ENCODE assay signal across 12 mouse cellular contexts in the genomic region with DNA sequence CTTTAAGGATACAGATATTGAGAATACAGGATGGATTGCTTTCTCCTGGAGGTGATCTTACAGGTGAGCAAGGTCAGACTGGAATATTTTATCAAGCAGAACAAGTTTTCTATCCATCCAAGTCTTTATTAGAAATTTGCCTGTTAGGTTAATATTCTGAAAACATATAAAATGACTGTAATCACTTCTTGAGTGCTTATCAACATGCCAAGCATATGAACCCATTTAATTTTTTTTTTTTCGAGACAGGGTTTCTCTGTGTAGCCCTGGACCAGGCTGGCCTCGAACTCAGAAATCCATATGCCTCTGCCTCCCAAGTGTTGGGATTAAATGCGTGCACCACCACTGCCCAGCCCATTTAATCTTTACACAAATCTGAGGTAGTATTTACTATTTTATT. TPM values are rescaled to one million over a fixed set of nuclear protein-coding genes. Genes with fewer than 3 reads are reported as not detected.
DNase-seq lines count a peak whose midpoint lies in the region; ATAC-seq and TF ChIP-seq lines count a peak whose summit lies in the region.
"Had no signal": no experiment of that assay in that cellular context is flagged by ENCODE, and none has a peak within 500 bp of the region (broad histone marks: within the 10 kb centered on the region; RNA-seq: fewer than 3 reads in every experiment).

No protein-coding gene starts in this region.

- H3K9ac ChIP-seq in hindbrain, embryonic 16.5 days (ENCODE audit: low read depth, low read length): no peak overlapping the region
- peak overlapping the region; percentile 98 for H3K9ac ChIP-seq in ES-Bruce4 (ENCODE audit: low read depth, poor library complexity, severe bottlenecking)
- H3K9ac ChIP-seq in forebrain, embryonic 13.5 days: peak overlapping the region; percentile 71
- H3K9ac ChIP-seq in liver, embryonic 14.5 days (replicated peaks): peak overlapping the region; percentile 78

- H3K36me3 ChIP-seq in hindbrain, embryonic 10.5 days: no peaks in the 10 kb centered on the region
- H3K36me3 ChIP-seq in hindbrain, embryonic 16.5 days (ENCODE audit: control insufficient read depth, insufficient read depth, low read length): no peaks in the 10 kb centered on the region
- no peaks in the 10 kb centered on the region for H3K36me3 ChIP-seq in ES-Bruce4 (ENCODE audit: control insufficient read depth, insufficient read depth, low read length, poor library complexity, severe bottlenecking)
- no peaks in the 10 kb centered on the region for H3K36me3 ChIP-seq in forebrain, embryonic 13.5 days (ENCODE audit: poor library complexity, severe bottlenecking)
- H3K36me3 ChIP-seq in liver, embryonic 14.5 days (replicated peaks; ENCODE audit: control insufficient read depth, insufficient read depth, low read depth): no peaks in the 10 kb centered on the region
- H3K36me3 ChIP-seq: G1E had no signal

- TF ChIP-seq EP300 in ES-Bruce4 (IDR thresholded peaks at IDR 0.05; ENCODE audit: insufficient read depth, low read depth, low read length): no peak
- no peak for TF ChIP-seq EP300 in liver, embryonic 14.5 days (IDR thresholded peaks at IDR 0.05; ENCODE audit: low read depth)

- TF ChIP-seq POLR2A in ES-Bruce4 (IDR thresholded peaks at IDR 0.05; ENCODE audit: insufficient read depth, low read length): no peak

- H3K27ac ChIP-seq in hindbrain, embryonic 10.5 days: peak overlapping the region; percentile 94
- H3K27ac ChIP-seq in hindbrain, embryonic 16.5 days (ENCODE audit: low read depth, low read length): no peak overlapping the region
- peak overlapping the region; percentile 98 for H3K27ac ChIP-seq in ES-Bruce4 (ENCODE audit: insufficient read depth, low read length)
- peak overlapping the region; percentile 89 for H3K27ac ChIP-seq in forebrain, embryonic 13.5 days
- peak overlapping the region; percentile 100 for H3K27ac ChIP-seq in liver, embryonic 14.5 days

- TF ChIP-seq CTCF in ES-Bruce4 (IDR thresholded peaks at IDR 0.05; ENCODE audit: low read depth, low read length): no peak
- no peak for TF ChIP-seq CTCF in liver, embryonic 14.5 days (IDR thresholded peaks at IDR 0.05; ENCODE audit: low read depth)

- H3K27me3 ChIP-seq in hindbrain, embryonic 10.5 days (ENCODE audit: insufficient read depth, poor library complexity, severe bottlenecking): no peaks in the 10 kb centered on the region
- no peaks in the 10 kb centered on the region for H3K27me3 ChIP-seq in hindbrain, embryonic 16.5 days (replicated peaks; ENCODE audit: control insufficient read depth, insufficient read depth, low read length)
- no peaks in the 10 kb centered on the region for H3K27me3 ChIP-seq in ES-Bruce4 (ENCODE audit: control insufficient read depth, insufficient read depth, low read length, poor library complexity, severe bottlenecking)
- no peaks in the 10 kb centered on the region for H3K27me3 ChIP-seq in forebrain, embryonic 13.5 days
- no peaks in the 10 kb centered on the region for H3K27me3 ChIP-seq in liver, embryonic 14.5 days (ENCODE audit: control insufficient read depth, insufficient read depth, low read length)

- H3K4me2 ChIP-seq in hindbrain, embryonic 16.5 days (ENCODE audit: low read length): no peak overlapping the region; the same call in 1 of the 2 replicates
- H3K4me2 ChIP-seq in forebrain, embryonic 13.5 days: peak overlapping the region; percentile 79
- H3K4me2 ChIP-seq in liver, embryonic 14.5 days (ENCODE audit: low read depth): peak overlapping the region; percentile 72

- peak overlapping the region; percentile 56 for H3K4me3 ChIP-seq in hindbrain, embryonic 10.5 days
- H3K4me3 ChIP-seq in hindbrain, embryonic 16.5 days (ENCODE audit: low read length): no peak overlapping the region
- H3K4me3 ChIP-seq in ES-Bruce4 (ENCODE audit: low read depth, low read length): no peak overlapping the region
- peak overlapping the region; percentile 44 for H3K4me3 ChIP-seq in forebrain, embryonic 13.5 days
- peak overlapping the region; percentile 42 to 67 for H3K4me3 ChIP-seq in liver, embryonic 14.5 days (ENCODE audit: insufficient read depth in 1 of 2, low read depth in 2 of 2, low read length in 2 of 2)

- DNase-seq in hindbrain, embryonic 10.5 days (ENCODE audit: low spot score): no peak
- no peak for DNase-seq in liver, embryonic 14.5 days (ENCODE audit: low read depth in 3 of 3, low spot score in 3 of 3)
- DNase-seq in right cerebral cortex, postnatal 14 days: no peak
- DNase-seq in ovary, adult 18-20 months (ENCODE audit: low spot score): no peak
- DNase-seq in urinary bladder, adult 2 months (ENCODE audit: low spot score): no peak
- DNase-seq: kidney, adult 18-20 months; lung, postnatal 4 days; spleen, adult 18-20 months had no signal

- peaks cover 43% of the 10 kb centered on the region for H3K4me1 ChIP-seq in hindbrain, embryonic 10.5 days (replicated peaks)
- H3K4me1 ChIP-seq in hindbrain, embryonic 16.5 days (ENCODE audit: control insufficient read depth, insufficient read depth, low read depth, low read length): peaks cover 23% of the 10 kb centered on the region
- H3K4me1 ChIP-seq in ES-Bruce4 (ENCODE audit: control insufficient read depth, insufficient read depth, low read length): no peaks in the 10 kb centered on the region
- peaks cover 37% of the 10 kb centered on the region for H3K4me1 ChIP-seq in forebrain, embryonic 13.5 days
- H3K4me1 ChIP-seq in liver, embryonic 14.5 days (replicated peaks; ENCODE audit: control insufficient read depth in 2 of 2, insufficient read depth in 2 of 2, low read length in 1 of 2): peaks cover 18 to 31% of the 10 kb centered on the region in 2 experiments

- no peak for ATAC-seq in hindbrain, embryonic 16.5 days
- ATAC-seq in forebrain, embryonic 13.5 days: no peak
- no peak for ATAC-seq in liver, embryonic 14.5 days (ENCODE audit: insufficient read depth)

- H3K9me3 ChIP-seq in hindbrain, embryonic 10.5 days: no peaks in the 10 kb centered on the region
- H3K9me3 ChIP-seq in hindbrain, embryonic 16.5 days (ENCODE audit: control insufficient read depth, low read length): no peaks in the 10 kb centered on the region
- H3K9me3 ChIP-seq in ES-Bruce4 (replicated peaks; ENCODE audit: control insufficient read depth, insufficient read depth, low read length, poor library complexity, severe bottlenecking): no peaks in the 10 kb centered on the region
- no peaks in the 10 kb centered on the region for H3K9me3 ChIP-seq in forebrain, embryonic 13.5 days (replicated peaks)
- H3K9me3 ChIP-seq in liver, embryonic 14.5 days (ENCODE audit: control insufficient read depth, low read length): no peaks in the 10 kb centered on the region
- H3K9me3 ChIP-seq: G1E had no signal

- 64% methylated on average over 3 of the region's 3 CpGs for WGBS in hindbrain, embryonic 10.5 days
- 64% methylated on average over 3 of the region's 3 CpGs for WGBS in hindbrain, embryonic 16.5 days
- 58% methylated on average over 3 of the region's 3 CpGs for WGBS in forebrain, embryonic 13.5 days
- WGBS in liver, embryonic 14.5 days (ENCODE audit: insufficient replicate concordance): 22% methylated on average over 3 of the region's 3 CpGs

RNA-seq across cellular contexts. Expression of gene Hist1h2bk, which starts 1.3 kb away (rescaled TPM):
- polyA plus RNA-seq in hindbrain, embryonic 10.5 days (2016; fragmentation: Nextera tagmentation; extraction: Ambion mirVana): 6.6 and 6.9 TPM in 2 replicates
- 0.70 and 0.87 TPM in 2 replicates for polyA plus RNA-seq in hindbrain, embryonic 16.5 days (2015; fragmentation: Nextera tagmentation; extraction: Ambion mirVana)
- polyA plus RNA-seq in ES-Bruce4 (2011; ENCODE audit: insufficient read depth, insufficient read length, low read depth, missing spikeins): 54.4 and 58.6 TPM in 2 replicates
- polyA plus RNA-seq in forebrain, embryonic 13.5 days (2015; fragmentation: Nextera tagmentation; extraction: Ambion mirVana): 7.5 and 10.3 TPM in 2 replicates
- 17.7 and 25.1 TPM in 2 replicates for polyA plus RNA-seq in liver, embryonic 14.5 days (2012; rRNA removed)
- polyA plus RNA-seq in liver, embryonic 14.5 days (2014; fragmentation: Nextera tagmentation; extraction: Ambion mirVana): 1.0 and 3.1 TPM in 2 replicates
- polyA plus RNA-seq in urinary bladder, adult 2 months (2012; rRNA removed): 0.18 and 0.74 TPM in 2 replicates

RNA-seq across cellular contexts. Expression of gene Hist1h2ah, which starts 1.6 kb away (rescaled TPM):
- polyA plus RNA-seq in hindbrain, embryonic 10.5 days (2016; fragmentation: Nextera tagmentation; extraction: Ambion mirVana): 5.5 and 11.0 TPM in 2 replicates
- polyA plus RNA-seq in hindbrain, embryonic 16.5 days (2015; fragmentation: Nextera tagmentation; extraction: Ambion mirVana): not detected in 2 replicates
- 13.0 and 17.2 TPM in 2 replicates for polyA plus RNA-seq in ES-Bruce4 (2011; ENCODE audit: insufficient read depth, insufficient read length, low read depth, missing spikeins)
- polyA plus RNA-seq in forebrain, embryonic 13.5 days (2015; fragmentation: Nextera tagmentation; extraction: Ambion mirVana): 2.8 and 10.7 TPM in 2 replicates
- 8.7 and 17.9 TPM in 2 replicates for polyA plus RNA-seq in liver, embryonic 14.5 days (2012; rRNA removed)
- 12.0 TPM in 2 replicates for polyA plus RNA-seq in liver, embryonic 14.5 days (2014; fragmentation: Nextera tagmentation; extraction: Ambion mirVana)
- polyA plus RNA-seq in urinary bladder, adult 2 months (2012; rRNA removed): 0.46 TPM in 1 of 2 replicates, not detected in the other

RNA-seq across cellular contexts. Expression of gene Hist1h4i, which starts 4.2 kb away (rescaled TPM):
- 33.6 and 41.8 TPM in 2 replicates for polyA plus RNA-seq in hindbrain, embryonic 10.5 days (2016; fragmentation: Nextera tagmentation; extraction: Ambion mirVana)
- 6.5 and 6.7 TPM in 2 replicates for polyA plus RNA-seq in hindbrain, embryonic 16.5 days (2015; fragmentation: Nextera tagmentation; extraction: Ambion mirVana)
- polyA plus RNA-seq in ES-Bruce4 (2011; ENCODE audit: insufficient read depth, insufficient read length, low read depth, missing spikeins): 5.6 and 6.5 TPM in 2 replicates
- polyA plus RNA-seq in forebrain, embryonic 13.5 days (2015; fragmentation: Nextera tagmentation; extraction: Ambion mirVana): 42.8 and 45.2 TPM in 2 replicates
- polyA plus RNA-seq in liver, embryonic 14.5 days (2012; rRNA removed): 66.4 and 87.2 TPM in 2 replicates
- polyA plus RNA-seq in liver, embryonic 14.5 days (2014; fragmentation: Nextera tagmentation; extraction: Ambion mirVana): 36.5 and 47.8 TPM in 2 replicates
- 3.2 and 4.3 TPM in 2 replicates for polyA plus RNA-seq in urinary bladder, adult 2 months (2012; rRNA removed)

RNA-seq across cellular contexts. Expression of gene Hist1h2ag, which starts 5.8 kb away (rescaled TPM):
- 63.1 and 65.4 TPM in 2 replicates for polyA plus RNA-seq in hindbrain, embryonic 10.5 days (2016; fragmentation: Nextera tagmentation; extraction: Ambion mirVana)
- polyA plus RNA-seq in hindbrain, embryonic 16.5 days (2015; fragmentation: Nextera tagmentation; extraction: Ambion mirVana): 3.0 and 5.8 TPM in 2 replicates
- 6.3 and 7.9 TPM in 2 replicates for polyA plus RNA-seq in ES-Bruce4 (2011; ENCODE audit: insufficient read depth, insufficient read length, low read depth, missing spikeins)
- polyA plus RNA-seq in forebrain, embryonic 13.5 days (2015; fragmentation: Nextera tagmentation; extraction: Ambion mirVana): 60.3 and 62.0 TPM in 2 replicates
- polyA plus RNA-seq in liver, embryonic 14.5 days (2012; rRNA removed): 35.2 and 55.3 TPM in 2 replicates
- 15.5 and 18.0 TPM in 2 replicates for polyA plus RNA-seq in liver, embryonic 14.5 days (2014; fragmentation: Nextera tagmentation; extraction: Ambion mirVana)
- 0.50 and 0.56 TPM in 2 replicates for polyA plus RNA-seq in urinary bladder, adult 2 months (2012; rRNA removed)

RNA-seq across cellular contexts. Expression of gene Hist1h2bj, which starts 6.0 kb away (rescaled TPM):
- polyA plus RNA-seq in hindbrain, embryonic 10.5 days (2016; fragmentation: Nextera tagmentation; extraction: Ambion mirVana): 12.6 and 15.5 TPM in 2 replicates
- polyA plus RNA-seq in hindbrain, embryonic 16.5 days (2015; fragmentation: Nextera tagmentation; extraction: Ambion mirVana): 2.2 and 2.5 TPM in 2 replicates
- polyA plus RNA-seq in ES-Bruce4 (2011; ENCODE audit: insufficient read depth, insufficient read length, low read depth, missing spikeins): 14.6 and 19.9 TPM in 2 replicates
- 13.3 and 13.9 TPM in 2 replicates for polyA plus RNA-seq in forebrain, embryonic 13.5 days (2015; fragmentation: Nextera tagmentation; extraction: Ambion mirVana)
- polyA plus RNA-seq in liver, embryonic 14.5 days (2012; rRNA removed): 21.4 and 38.1 TPM in 2 replicates
- 11.2 and 12.4 TPM in 2 replicates for polyA plus RNA-seq in liver, embryonic 14.5 days (2014; fragmentation: Nextera tagmentation; extraction: Ambion mirVana)
- polyA plus RNA-seq in urinary bladder, adult 2 months (2012; rRNA removed): 0.65 and 1.6 TPM in 2 replicates

Comparison
In these comparisons a context has a peak if more than half of its experiments do, and no peak if none do; other contexts are left out.
1. H3K4me3 ChIP-seq: peak in hindbrain, embryonic 10.5 days (single experiment), forebrain, embryonic 13.5 days (single experiment) and liver, embryonic 14.5 days (2 of 2); none in hindbrain, embryonic 16.5 days (single experiment) and ES-Bruce4 (single experiment).